Mouse (Mus musculus): ENCODE data around the gene Crb2.

The Crb2 gene

DNA sequence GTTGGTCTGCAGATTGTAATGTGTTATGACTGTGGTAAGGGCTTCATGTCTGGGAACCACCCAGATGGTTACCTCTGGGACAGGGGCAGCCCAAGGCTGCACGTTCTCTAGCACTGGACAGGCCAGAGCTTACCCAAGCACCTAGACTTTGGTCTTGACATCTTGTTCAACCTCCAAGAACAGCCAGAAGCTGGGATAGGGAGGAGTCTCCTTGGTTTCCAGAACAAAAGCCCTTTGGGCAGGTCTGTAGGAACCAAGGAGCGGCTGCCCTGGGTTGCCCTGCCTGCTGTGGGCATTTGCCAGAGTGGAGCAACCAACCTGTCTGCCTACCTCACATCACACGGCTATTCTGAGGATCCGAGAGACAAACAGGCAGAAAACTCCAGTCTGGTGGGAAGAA is 21.0 kb downstream of the Crb2 start:
- no peak for DNase-seq (ENCODE audit: low spot score in 2 of 2)

- no peak for DNase-seq (ENCODE audit: low spot score in 2 of 2)
Measured at GRCm38 (mm10) chr2:37799137-37799536, 23.1 kb downstream of the Crb2 start.

DNA sequence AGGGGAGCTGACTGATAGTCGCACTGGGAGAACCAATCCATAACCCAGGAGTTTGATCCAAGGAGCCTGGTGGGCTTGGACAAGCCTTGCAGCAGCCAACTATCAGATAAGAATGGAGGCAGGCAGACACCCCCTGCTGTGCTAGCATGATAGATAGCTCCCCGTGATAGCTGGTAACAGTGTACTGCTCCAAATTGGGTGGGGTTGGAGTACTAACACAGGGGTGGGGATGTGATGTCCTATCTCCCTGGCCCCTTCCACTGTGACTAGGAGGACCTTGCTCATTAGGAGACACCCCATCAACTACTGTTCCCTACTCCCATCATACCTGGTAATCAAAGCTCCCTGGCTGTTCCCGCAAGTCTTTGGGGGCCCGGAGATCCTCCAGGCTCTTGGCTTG is 25.6 kb downstream of the Crb2 start:
- no peak for DNase-seq (ENCODE audit: low spot score in 2 of 2)

- DNase-seq (ENCODE audit: low spot score in 2 of 2): peak in 1 of 2 experiments; percentile 71
Measured at GRCm38 (mm10) chr2:37802610-37803212, 26.7 kb downstream of the Crb2 start.

DNA sequence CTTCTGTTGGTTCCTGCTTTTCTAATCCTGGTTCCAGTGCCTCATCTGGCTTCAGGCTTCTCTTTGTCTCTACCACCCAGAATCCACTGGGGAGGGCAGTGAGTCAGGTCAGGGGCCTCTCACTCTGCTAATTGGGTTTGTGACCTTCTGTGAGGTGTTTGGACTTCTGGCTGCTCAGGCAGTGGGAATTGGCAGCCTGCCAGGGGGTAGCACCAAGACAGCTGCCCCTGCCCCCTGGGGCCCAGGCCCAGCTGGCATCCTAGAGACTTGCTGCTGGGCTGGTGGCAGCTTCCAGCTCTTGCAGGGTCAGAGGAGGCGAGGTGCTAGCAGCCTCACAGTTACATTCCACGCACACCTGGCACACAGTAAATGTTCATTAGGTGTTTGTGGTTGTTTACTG is 35.6 kb downstream of the Crb2 start:
- peak in 1 of 2 experiments; percentile 63 for DNase-seq (ENCODE audit: low spot score in 2 of 2)

DNA sequence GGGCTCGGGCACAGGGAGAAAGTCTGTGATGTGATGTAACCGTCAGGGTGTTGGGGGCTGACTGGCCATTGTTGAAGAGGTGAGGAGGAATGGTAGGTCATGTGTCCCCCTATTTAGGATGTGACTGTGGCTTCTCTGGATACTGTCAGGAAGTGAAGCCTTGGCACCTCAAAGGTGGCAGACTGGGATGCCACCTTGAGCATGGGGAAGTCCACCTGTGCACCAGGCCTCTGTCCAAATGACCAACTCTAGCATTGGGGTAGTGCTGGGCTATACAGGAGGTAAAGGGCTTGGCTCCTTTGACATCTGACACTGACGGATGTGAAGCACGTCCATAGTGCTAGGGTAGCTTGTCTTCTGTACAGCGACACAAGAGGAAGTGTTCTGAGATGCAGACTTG is 36.4 kb downstream of the Crb2 start:
- DNase-seq (ENCODE audit: low spot score in 2 of 2): no peak

DNA sequence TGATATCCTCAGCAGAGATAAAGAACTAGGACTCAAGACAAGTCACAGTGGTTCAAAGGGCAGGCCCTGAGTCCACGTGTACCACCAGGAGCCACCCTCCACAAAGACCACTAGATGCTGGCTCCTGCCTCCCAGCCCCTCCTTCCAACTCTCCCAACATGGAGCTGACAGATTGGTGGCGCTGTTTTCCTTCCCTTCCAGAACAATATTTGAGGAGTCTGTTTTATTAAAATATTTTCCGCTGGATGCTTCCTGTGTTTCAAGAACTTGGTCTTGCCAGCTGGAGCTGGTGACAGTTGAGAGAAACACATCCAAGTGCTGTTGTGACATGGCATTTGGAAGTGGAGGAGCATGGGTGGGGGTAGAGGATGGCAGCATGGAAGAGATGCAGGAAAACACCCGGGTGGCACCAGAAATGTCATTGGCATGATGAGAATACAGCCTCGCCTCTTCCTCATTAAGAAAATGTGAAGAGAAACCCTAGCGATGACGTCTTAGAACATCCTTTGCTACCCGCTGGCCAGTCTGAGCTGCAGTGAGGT is 38.8 kb downstream of the Crb2 start:
- DNase-seq (ENCODE audit: low spot score in 2 of 2): no peak

GRCm38 (mm10) chr2:37815676-37816075 is 39.6 kb downstream of the Crb2 start:
- peak; percentile 74 to 86 for DNase-seq (ENCODE audit: low spot score in 2 of 2)

DNA sequence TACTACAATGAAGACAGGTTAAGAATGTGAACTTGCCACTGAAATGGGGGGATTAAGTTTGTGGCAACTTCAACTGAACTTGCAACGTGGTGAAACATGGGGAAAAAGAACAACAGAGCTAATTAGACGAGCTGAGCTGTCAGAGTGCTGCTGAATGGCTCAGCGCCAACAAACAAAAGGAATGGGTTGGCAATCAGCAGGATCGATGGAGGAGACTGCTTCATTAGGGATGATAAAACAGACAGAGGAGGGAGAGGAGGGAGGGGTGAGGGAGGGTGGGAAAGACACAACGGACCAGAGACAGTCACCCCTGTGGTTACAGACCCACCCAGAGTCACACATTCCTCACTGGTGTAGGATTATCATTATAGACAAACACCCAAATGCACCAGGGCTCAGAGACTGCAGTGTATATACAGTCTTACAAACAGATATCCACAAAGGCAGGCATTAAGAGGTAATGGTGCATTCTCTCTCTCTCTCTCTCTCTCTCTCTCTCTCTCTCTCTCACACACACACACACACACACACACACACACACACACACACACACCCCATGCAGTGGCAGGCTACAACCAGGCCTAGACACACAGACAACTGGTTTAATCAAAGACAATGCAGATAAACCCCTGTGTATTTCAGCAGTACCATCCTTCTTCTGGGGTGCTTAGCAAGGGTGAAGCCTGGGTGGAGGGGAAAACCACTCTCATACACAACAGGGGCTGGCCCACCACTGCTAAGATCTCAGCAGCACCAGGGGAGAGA is 42.9 kb downstream of the Crb2 start:
- no peak for DNase-seq (ENCODE audit: low spot score in 2 of 2)

GRCm38 (mm10) chr2:37819526-37820152 is 43.6 kb downstream of the Crb2 start:
- no peak for DNase-seq (ENCODE audit: low spot score in 2 of 2)

- no peak for DNase-seq (ENCODE audit: low spot score in 2 of 2)
Measured at GRCm38 (mm10) chr2:37822122-37822521, 46.1 kb downstream of the Crb2 start.

DNA sequence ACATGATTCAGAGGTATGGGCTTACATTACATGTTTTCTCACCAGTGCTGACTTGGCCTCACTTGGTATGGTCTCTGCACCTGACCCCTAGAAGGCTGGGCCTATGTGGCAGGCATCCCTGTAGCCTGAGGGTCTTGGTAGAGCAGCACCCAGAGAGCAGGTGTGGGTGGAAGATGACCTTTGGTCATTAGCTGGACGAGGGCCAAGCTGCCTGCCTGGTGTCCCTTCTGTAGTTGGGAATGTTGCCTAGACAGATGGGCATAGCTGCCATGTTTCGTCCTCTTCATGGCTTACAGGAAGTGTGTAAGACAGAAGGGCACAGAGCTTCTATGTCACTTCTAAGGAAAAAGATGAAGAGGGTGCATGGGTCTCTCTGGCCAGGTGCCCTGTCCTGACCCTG is 47.8 kb downstream of the Crb2 start:
- peak in 1 of 2 experiments; percentile 37 for DNase-seq (ENCODE audit: low spot score in 2 of 2)

DNA sequence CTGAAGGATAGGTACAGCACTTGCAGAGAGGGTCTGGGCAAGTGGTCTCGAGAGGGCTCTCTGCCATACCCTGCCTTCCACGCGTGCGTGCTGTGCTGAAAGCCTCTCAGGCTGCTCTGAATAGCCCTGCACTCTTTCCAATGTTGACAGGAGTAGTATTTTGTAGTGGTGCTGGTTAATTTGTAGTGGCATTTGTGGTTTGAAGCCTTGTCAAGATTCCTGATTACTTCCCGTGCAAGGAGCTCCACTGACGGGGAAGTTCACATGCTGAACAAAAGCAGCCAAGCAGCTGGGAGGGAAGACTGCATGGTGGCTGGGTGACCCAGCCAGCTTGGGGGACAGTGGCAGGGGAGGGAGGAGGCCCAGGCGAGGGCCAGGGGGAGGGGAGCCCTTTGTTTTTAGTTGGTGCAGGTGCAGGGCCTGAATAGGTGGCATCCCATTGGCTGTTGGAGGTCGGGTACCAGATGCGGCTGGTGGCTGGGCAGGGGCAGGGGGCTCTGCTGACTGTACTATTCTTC is 53.8 kb downstream of the Crb2 start:
- DNase-seq (ENCODE audit: low spot score in 2 of 2): no peak

DNA sequence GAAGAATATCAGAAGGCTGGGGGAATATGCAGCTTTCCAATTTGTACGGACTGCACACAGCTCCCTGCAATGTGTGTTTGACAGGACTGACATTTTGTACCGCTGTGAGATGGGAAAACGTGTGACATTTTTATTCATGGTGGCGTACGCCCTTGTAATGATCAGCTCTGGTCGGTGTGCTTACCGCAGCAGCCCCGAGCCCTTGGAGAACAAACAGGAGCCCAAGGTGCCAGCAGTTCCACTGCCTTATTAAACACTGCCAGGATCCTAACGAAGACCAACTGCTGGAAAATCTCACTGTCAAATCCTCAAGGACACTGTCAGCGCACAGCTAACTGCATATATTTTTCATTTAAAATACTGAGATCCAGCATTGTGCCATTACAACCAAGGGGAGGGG is 56.2 kb downstream of the Crb2 start:
- no peak for DNase-seq (ENCODE audit: low spot score in 2 of 2)

- DNase-seq (ENCODE audit: low spot score in 2 of 2): no peak
Measured at GRCm38 (mm10) chr2:37836926-37837325, 60.9 kb downstream of the Crb2 start.

DNA sequence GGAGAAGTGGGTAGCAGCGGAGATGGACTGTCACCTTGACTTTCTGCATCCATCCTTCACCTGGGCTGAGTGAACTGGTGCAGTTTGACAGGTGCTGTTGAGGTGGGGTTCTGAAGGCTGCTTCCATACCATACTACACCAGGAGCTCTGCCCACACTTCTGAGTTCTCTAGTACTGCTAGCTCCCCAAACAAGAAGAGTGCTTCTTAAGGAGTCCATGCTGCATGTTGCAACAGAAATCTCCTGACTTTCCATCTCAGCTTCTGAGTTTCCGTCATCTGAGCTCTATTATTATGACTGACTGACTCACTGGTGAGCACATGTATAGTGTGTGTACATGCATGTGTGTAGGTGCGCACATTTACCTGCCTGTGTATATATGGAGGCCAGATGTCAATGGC is 61.5 kb downstream of the Crb2 start:
- no peak for DNase-seq (ENCODE audit: low spot score in 2 of 2)

GRCm38 (mm10) chr2:37838202-37838984 is 62.3 kb downstream of the Crb2 start:
- DNase-seq (ENCODE audit: low spot score in 2 of 2): no peak

- no peak for DNase-seq (ENCODE audit: low spot score in 2 of 2)
Measured at GRCm38 (mm10) chr2:37839922-37840321, 63.9 kb downstream of the Crb2 start.

DNA sequence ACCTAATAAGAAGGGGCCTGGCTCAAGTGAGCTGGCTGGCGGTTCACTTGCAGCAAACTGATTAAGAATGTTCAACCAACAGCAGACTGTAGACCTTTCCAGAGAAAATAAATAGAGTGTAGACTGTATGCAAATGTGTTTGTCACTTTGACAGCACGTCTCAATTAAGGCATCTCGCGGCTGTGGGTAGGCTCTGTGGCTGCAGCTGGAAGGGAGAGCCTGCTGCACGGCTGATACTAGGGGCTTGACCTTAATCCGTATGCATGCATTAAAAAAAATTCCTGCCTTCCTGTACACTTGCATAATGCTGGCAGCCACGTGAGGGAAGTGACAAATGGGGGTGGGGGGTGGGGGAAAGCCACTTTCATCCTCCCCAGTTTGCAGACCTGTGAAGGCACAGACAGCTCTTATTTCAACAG is 66.1 kb downstream of the Crb2 start:
- DNase-seq (ENCODE audit: low spot score in 2 of 2): no peak

GRCm38 (mm10) chr2:37842719-37843118 is 66.7 kb downstream of the Crb2 start:
- no peak for DNase-seq (ENCODE audit: low spot score in 2 of 2)

Data from cerebellum, postnatal 4 days (tissue).